Mouse (Mus musculus): ENCODE measurements at regions not wholly inside any gene's neighbourhood (a gene's known extent, or its start where the extent isn't known, plus 50 kb on each side); places are given as distances from the start of the nearest gene placed in this dataset.
"Not testable (repeated sequence)": the region's sequence is repeated elsewhere in the genome, so short reads cannot be mapped to it uniquely, and the experiment has no call there.

DNA sequence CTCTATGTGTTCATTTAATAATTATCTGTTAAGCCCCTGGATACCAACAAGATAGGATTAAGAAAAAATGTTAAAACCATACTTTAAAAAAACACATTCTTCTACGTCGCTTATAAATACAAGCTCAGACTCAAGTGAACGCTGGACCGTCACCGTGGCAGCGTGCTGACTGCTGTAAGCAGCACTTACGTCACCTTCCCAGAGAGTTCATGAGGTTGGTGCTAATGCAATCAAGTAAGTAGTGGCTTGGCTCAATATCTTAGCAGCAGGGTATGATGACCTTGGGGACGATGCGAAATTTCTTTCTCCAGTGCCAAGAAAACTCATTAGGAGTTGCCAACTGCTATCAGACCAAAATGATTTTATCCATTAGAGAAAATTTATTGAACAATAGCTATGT is 63.5 kb upstream of the Slc2a12 start:
- TF ChIP-seq CTCF, EP300 (IDR thresholded peaks at IDR 0.05): not testable (repeated sequence)

Measured in lung, postnatal 0 days (tissue).